Mouse (Mus musculus) left cerebral cortex, postnatal 25 days (tissue): ENCODE results near the gene 4933411K16Rik. TPM values are rescaled to one million over a fixed set of nuclear protein-coding genes. Genes with fewer than 3 reads are reported as not detected.

ENCODE experiments used
- total RNA-seq, 2 experiments: library from RNA; stranded (reverse); gene quantifications; 2 replicates each; pipeline ENCODE4 v1.2.3; 2021

Gene 4933411K16Rik
- total RNA-seq, 2 experiments from 2014 or later = 0.53 to 0.55 TPM

Other genes with a start within 250 kb of the 4933411K16Rik start
- 10 to 100 TPM; 14.2 to 15.2 TPM for gene Frat1, start 222.3 kb upstream of the 4933411K16Rik start, total RNA-seq
- gene Frat2, start 204.1 kb upstream of the 4933411K16Rik start, total RNA-seq = 1 to 10 TPM; 7.4 to 7.6 TPM
- gene Rrp12, start 156.1 kb upstream of the 4933411K16Rik start, total RNA-seq = 10 to 100 TPM; 34.5 to 35.5 TPM
- gene Pgam1, start 140.3 kb upstream of the 4933411K16Rik start, total RNA-seq = 100 to 1,000 TPM; 574 to 598 TPM
- 10 to 100 TPM; 28.0 to 28.5 TPM for gene Exosc1, start 118.8 kb upstream of the 4933411K16Rik start, total RNA-seq
- 10 to 100 TPM; 45.3 to 46.2 TPM for gene Zdhhc16, start 118.8 kb upstream of the 4933411K16Rik start, total RNA-seq
- 10 to 100 TPM; 23.7 to 27.0 TPM for gene Mms19, start 71.1 kb upstream of the 4933411K16Rik start, total RNA-seq
- gene Ubtd1, start 70.5 kb upstream of the 4933411K16Rik start, total RNA-seq = 10 to 100 TPM; 10.7 to 13.6 TPM
- gene Ankrd2, start 16.2 kb upstream of the 4933411K16Rik start, total RNA-seq = under 1 TPM in 1 of 2 experiments, not detected in 1; 0.30 TPM
- 1 to 10 TPM; 3.1 to 5.0 TPM for gene Hoga1, start 6.6 kb upstream of the 4933411K16Rik start, total RNA-seq
- 10 to 100 TPM; 67.3 to 70.9 TPM for gene Morn4, start 34.1 kb downstream of the 4933411K16Rik start, total RNA-seq
- 10 to 100 TPM; 61.0 to 63.1 TPM for gene Pi4k2a, start 38.2 kb downstream of the 4933411K16Rik start, total RNA-seq
- 10 to 100 TPM; 28.2 to 29.1 TPM for gene Avpi1, start 76.8 kb downstream of the 4933411K16Rik start, total RNA-seq
- gene Marveld1, start 95.2 kb downstream of the 4933411K16Rik start, total RNA-seq = 1 to 10 TPM; 9.8 to 9.9 TPM
- gene Zfyve27, start 111.7 kb downstream of the 4933411K16Rik start, total RNA-seq = 10 to 100 TPM; 84.6 to 95.8 TPM
- gene Sfrp5, start 150.0 kb downstream of the 4933411K16Rik start, total RNA-seq = 1 to 10 TPM in 1 of 2 experiments, under 1 TPM in 1; 0.62 to 1.3 TPM
- gene Golga7b, start 195.3 kb downstream of the 4933411K16Rik start, total RNA-seq = 100 to 1,000 TPM; 130 to 140 TPM